Mouse (Mus musculus) lung, postnatal 36 days (tissue): Measurements from ENCODE around the gene Zfp384.

Experiments used
- DNase-seq: peaks from one replicate; pipeline ENCODE4 v3.0.0; 2022; ENCODE audit warnings: mixed read lengths

The Zfp384 gene

GRCm38 (mm10) chr6:125009129-125009180 is at the start of gene Zfp384:
Gene Zfp384 (plus strand): TSS chr6:125009145.
- no peak for DNase-seq

GRCm38 (mm10) chr6:124959960-124960359 is 49.0 kb upstream of the Zfp384 start:
- no peak for DNase-seq

- DNase-seq, result no peak
Measured at GRCm38 (mm10) chr6:124961021-124961420, 47.9 kb upstream of the Zfp384 start.

GRCm38 (mm10) chr6:124964638-124965037 is 44.3 kb upstream of the Zfp384 start:
- DNase-seq, result no peak

GRCm38 (mm10) chr6:124965088-124965719 is 43.7 kb upstream of the Zfp384 start, which contains the start of gene Cops7a:
Gene Cops7a (minus strand): TSS chr6:124965538.
- peak; percentile 96 for DNase-seq

GRCm38 (mm10) chr6:124965747-124966146 is 43.2 kb upstream of the Zfp384 start:
- no peak for DNase-seq

GRCm38 (mm10) chr6:124966466-124967118 is 42.4 kb upstream of the Zfp384 start:
- DNase-seq, result peak; percentile 33

GRCm38 (mm10) chr6:124967766-124968165 is 41.2 kb upstream of the Zfp384 start:
- peak; percentile 76 for DNase-seq

GRCm38 (mm10) chr6:124992241-124992640 is 16.7 kb upstream of the Zfp384 start:
- no peak for DNase-seq

GRCm38 (mm10) chr6:124993365-124993764 is 15.6 kb upstream of the Zfp384 start:
- DNase-seq, result peak; percentile 21

- no peak for DNase-seq
Measured at GRCm38 (mm10) chr6:124993876-124994275, 15.1 kb upstream of the Zfp384 start.

- DNase-seq, result no peak
Measured at GRCm38 (mm10) chr6:124995246-124995645, 13.7 kb upstream of the Zfp384 start.

- no peak for DNase-seq
Measured at GRCm38 (mm10) chr6:124995831-124996403, 13.0 kb upstream of the Zfp384 start.

- DNase-seq, result peak; percentile 78
Measured at GRCm38 (mm10) chr6:124996551-124997501, 12.1 kb upstream of the Zfp384 start, which contains the start of gene Pianp. Gene Pianp (plus strand): TSS chr6:124996694.

- DNase-seq, result no peak
Measured at GRCm38 (mm10) chr6:124998066-124998465, 10.9 kb upstream of the Zfp384 start.

GRCm38 (mm10) chr6:124999091-124999490 is 9.9 kb upstream of the Zfp384 start:
- DNase-seq, result no peak

- no peak for DNase-seq
Measured at GRCm38 (mm10) chr6:124999546-124999945, 9.4 kb upstream of the Zfp384 start.

- DNase-seq, result no peak
Measured at GRCm38 (mm10) chr6:125003706-125004105, 5.2 kb upstream of the Zfp384 start.

GRCm38 (mm10) chr6:125005086-125005485 is 3.9 kb upstream of the Zfp384 start:
- no peak for DNase-seq

- no peak for DNase-seq
Measured at GRCm38 (mm10) chr6:125008060-125008459, 885 bp upstream of the Zfp384 start.

GRCm38 (mm10) chr6:125008586-125009128 is 288 bp upstream of the Zfp384 start:
- DNase-seq, result peak; percentile 99

GRCm38 (mm10) chr6:125009181-125010073 is 482 bp downstream of the Zfp384 start:
- DNase-seq, result peak; percentile 88
